Mouse (Mus musculus): ENCODE results near the gene Gm17651. TPM values are rescaled to one million over a fixed set of nuclear protein-coding genes. Genes with fewer than 3 reads are reported as not detected.

Gene Gm17651
- polyA plus RNA-seq, 1 experiment from 2014 or later: not detected

DNA sequence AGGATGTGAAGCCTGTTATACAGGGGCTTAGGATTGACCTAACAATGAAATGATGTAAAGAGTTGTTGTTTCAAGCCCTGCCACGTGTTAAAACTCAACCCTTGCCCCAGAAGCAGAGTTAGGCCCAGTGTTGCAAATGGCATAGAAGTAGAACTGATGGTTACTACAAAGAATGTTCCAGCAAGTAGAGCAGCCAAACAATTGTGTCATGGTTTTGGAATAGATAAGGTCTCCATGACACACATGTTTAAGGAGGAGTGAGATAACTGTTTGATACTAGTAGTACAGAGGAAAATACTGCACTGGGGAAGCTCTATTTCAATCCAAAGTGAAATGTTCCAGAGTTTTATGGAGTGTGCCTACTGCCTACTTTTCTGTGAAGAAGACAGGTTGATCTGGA is 26.0 kb downstream of the Gm17651 start:
- no peak overlapping the region for H3K9ac ChIP-seq
- H3K27me3 ChIP-seq: no peaks in the 10 kb centered on the region
- no peaks in the 10 kb centered on the region for H3K4me1 ChIP-seq
- no peak for ATAC-seq (ENCODE audit: low FRiP score)
- H3K4me3 ChIP-seq (replicated peaks): no peak overlapping the region
- H3K9me3 ChIP-seq: no peaks in the 10 kb centered on the region
- 54% methylated on average over 1 of the region's 1 CpGs for WGBS
- no peak overlapping the region for H3K27ac ChIP-seq
- H3K36me3 ChIP-seq (replicated peaks): no peaks in the 10 kb centered on the region
- no peak overlapping the region for H3K4me2 ChIP-seq

DNA sequence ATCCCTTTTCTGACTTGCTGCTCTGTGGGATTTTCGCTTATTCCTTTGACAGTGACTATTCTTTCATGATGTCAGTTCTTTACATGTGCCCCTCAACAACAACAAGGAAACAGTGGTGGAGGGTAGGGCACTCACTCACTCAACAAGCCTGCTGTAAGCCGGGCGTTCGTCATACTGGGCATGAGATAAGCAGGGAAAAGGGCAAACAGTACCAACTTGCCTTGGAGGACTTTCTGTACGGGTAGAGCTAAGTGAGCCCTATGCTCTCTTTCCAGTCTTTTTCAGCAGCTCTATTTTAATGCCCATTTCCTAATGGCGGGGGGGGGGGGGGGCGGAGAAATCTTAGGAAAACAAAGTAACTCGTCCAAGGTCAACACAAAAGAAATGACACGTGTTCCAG is 32.5 kb downstream of the Gm17651 start:
- Histone ChIP-seq H3K4me2 (no peak overlapping the region), H3K4me3 (replicated peaks) (no peak overlapping the region), H3K27me3 (no peaks in the 10 kb centered on the region), H3K4me1 (no peaks in the 10 kb centered on the region), H3K27ac (no peak overlapping the region), H3K9me3 (no peaks in the 10 kb centered on the region), H3K36me3 (replicated peaks) (no peaks in the 10 kb centered on the region), H3K9ac (no peak overlapping the region)
- WGBS: 84% methylated on average over 9 of the region's 9 CpGs
- no peak for ATAC-seq (ENCODE audit: low FRiP score)

DNA sequence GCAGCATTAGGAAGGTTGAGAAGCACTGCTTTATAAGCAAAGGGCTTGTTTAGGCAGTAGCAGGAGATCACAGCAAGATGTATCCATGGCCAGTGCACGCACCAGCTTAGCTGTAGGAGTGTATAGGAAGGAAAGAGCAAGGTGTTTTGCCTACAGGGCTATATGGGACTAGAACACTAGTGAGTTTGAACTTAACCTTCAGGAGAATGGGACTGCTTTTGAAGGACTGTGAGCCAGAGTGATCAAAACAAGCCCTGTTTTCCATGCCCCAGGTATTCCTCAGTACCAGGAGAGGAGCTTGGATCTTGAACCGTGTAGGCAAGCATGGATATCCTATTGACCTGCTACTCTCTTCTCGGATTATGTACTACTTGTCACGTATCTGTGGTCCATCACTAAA is 33.1 kb downstream of the Gm17651 start:
- no peak for ATAC-seq (ENCODE audit: low FRiP score)
- no peak overlapping the region for H3K9ac ChIP-seq
- no peaks in the 10 kb centered on the region for H3K9me3 ChIP-seq
- no peak overlapping the region for H3K4me2 ChIP-seq
- no peaks in the 10 kb centered on the region for H3K27me3 ChIP-seq
- H3K4me1 ChIP-seq: no peaks in the 10 kb centered on the region
- no peak overlapping the region for H3K4me3 ChIP-seq (replicated peaks)
- no peaks in the 10 kb centered on the region for H3K36me3 ChIP-seq (replicated peaks)
- WGBS: 82% methylated on average over 4 of the region's 4 CpGs
- no peak overlapping the region for H3K27ac ChIP-seq

DNA sequence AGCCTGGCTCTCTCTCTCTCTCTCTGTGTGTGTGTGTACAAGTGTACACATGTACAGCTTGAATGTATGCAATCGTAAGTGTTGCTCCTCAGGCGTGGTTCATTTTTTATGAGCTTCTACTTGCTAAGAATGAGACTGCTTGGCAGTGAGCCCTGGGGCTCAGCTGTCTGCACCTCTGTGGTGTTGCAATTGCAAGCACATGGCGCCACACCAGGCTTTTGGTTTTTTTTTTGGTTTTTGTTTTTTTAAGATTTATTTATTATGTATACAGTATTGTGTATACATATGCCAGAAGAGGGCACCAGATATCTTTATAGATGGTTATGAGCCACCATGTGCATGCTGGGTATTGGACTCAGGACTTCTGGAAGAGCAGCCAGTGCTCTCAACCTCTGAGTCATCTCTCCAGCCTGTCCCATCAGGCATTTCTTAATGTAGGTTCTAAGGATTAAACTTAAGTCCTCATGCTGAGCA is 40.2 kb downstream of the Gm17651 start:
- Histone ChIP-seq H3K36me3 (replicated peaks) (no peaks in the 10 kb centered on the region), H3K9me3 (no peaks in the 10 kb centered on the region), H3K9ac (no peak overlapping the region), H3K27ac (no peak overlapping the region), H3K4me2 (no peak overlapping the region), H3K27me3 (0 out of 2 replicates have a peak, but pooled peaks cover 3% of the 10 kb centered on the region), H3K4me1 (no peaks in the 10 kb centered on the region), H3K4me3 (replicated peaks) (no peak overlapping the region)
- ATAC-seq (ENCODE audit: low FRiP score): no peak
- WGBS: 81% methylated on average over 3 of the region's 3 CpGs

DNA sequence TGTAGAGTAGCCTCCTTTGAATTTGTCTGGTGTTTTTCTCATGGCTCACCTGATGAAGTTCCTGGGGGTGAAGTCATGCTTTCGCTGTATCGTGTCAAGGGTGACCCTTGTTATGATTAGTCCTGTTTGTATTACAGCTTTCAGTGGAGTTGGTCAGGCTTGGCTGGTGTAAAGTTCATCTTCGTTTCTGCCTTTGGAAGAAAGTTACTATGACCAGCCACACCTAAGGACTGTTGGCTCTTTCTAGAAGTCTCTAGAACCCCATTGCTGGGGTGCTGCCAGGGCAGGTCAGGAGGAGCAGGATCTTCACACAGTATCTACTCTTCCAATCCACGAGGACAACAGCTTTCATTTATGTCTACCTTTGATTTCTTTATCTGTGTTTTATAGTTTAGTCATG is 41.0 kb downstream of the Gm17651 start:
- no peak overlapping the region for H3K4me2 ChIP-seq
- no peaks in the 10 kb centered on the region for H3K36me3 ChIP-seq (replicated peaks)
- 85% methylated on average over 4 of the region's 4 CpGs for WGBS
- H3K27me3 ChIP-seq: 0 out of 2 replicates have a peak, but pooled peaks cover 3% of the 10 kb centered on the region
- no peak overlapping the region for H3K4me3 ChIP-seq (replicated peaks)
- H3K27ac ChIP-seq: no peak overlapping the region
- peaks cover 4% of the 10 kb centered on the region; the same call in 1 of the 2 replicates for H3K4me1 ChIP-seq
- H3K9me3 ChIP-seq: no peaks in the 10 kb centered on the region
- H3K9ac ChIP-seq: no peak overlapping the region
- no peak for ATAC-seq (ENCODE audit: low FRiP score)

DNA sequence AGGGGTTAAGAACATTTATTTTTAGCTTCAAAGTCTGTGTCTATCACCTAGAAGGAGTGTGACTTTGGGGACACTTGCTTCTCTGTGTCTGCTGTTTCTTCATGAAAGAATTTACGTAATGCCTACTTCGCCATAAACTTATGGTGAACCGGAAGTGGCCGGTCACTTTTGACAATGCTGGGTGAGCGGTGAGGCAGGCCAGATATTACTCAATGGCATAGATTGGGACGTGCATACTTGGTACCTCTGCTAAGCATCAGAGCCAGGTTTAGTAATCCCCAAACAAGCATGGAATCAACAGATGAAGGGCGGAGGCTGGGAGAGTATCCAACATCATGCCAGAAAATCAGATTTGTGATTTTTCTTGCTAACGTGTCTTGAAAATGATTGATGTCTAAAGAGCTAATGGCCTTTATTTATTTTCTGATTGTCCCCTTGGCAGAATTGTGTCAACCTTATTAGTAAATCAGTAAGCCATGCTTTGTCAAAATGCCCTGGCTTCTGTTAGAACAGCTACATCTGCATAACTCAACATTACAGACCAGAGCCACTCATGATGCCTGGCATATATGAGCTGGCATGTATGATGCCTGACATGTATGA is 43.1 kb downstream of the Gm17651 start:
- WGBS: 92% methylated on average over 8 of the region's 8 CpGs
- ATAC-seq (ENCODE audit: low FRiP score): no peak
- H3K27ac ChIP-seq: no peak overlapping the region

DNA sequence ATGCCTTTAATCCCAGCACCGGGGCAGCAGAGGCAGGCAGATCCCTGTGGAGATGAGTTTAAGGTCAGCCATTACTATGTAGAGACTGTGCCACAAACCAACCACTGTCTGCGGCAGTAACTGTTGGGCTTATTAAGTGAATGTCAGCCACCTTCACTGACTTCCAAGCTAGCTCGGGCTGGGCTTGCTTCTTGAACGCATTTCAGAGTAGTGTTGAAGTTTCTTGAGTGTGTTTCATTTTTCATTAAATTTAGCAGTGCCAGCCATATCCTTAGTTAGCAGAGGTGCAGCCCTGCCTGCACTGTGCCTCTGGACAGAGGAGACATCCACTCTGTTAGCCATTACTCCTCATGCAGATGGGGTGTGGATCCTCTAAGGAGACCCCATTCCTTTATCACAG is 43.7 kb downstream of the Gm17651 start:
- Histone ChIP-seq H3K4me1 (peaks cover 8% of the 10 kb centered on the region; the same call in 1 of the 2 replicates), H3K4me2 (no peak overlapping the region), H3K9ac (no peak overlapping the region), H3K27ac (no peak overlapping the region), H3K9me3 (no peaks in the 10 kb centered on the region), H3K36me3 (replicated peaks) (no peaks in the 10 kb centered on the region), H3K27me3 (0 out of 2 replicates have a peak, but pooled peaks cover 3% of the 10 kb centered on the region), H3K4me3 (replicated peaks) (no peak overlapping the region)
- ATAC-seq (ENCODE audit: low FRiP score): no peak
- WGBS: 87% methylated on average over 4 of the region's 4 CpGs

More for the DNA sequence above, 43.1 kb downstream of the Gm17651 start:
- H3K4me2 ChIP-seq: no peak overlapping the region
- H3K9me3 ChIP-seq: no peaks in the 10 kb centered on the region
- peaks cover 8% of the 10 kb centered on the region; the same call in 1 of the 2 replicates for H3K4me1 ChIP-seq
- H3K9ac ChIP-seq: no peak overlapping the region
- no peak overlapping the region for H3K4me3 ChIP-seq (replicated peaks)
- 0 out of 2 replicates have a peak, but pooled peaks cover 3% of the 10 kb centered on the region for H3K27me3 ChIP-seq
- no peaks in the 10 kb centered on the region for H3K36me3 ChIP-seq (replicated peaks)

DNA sequence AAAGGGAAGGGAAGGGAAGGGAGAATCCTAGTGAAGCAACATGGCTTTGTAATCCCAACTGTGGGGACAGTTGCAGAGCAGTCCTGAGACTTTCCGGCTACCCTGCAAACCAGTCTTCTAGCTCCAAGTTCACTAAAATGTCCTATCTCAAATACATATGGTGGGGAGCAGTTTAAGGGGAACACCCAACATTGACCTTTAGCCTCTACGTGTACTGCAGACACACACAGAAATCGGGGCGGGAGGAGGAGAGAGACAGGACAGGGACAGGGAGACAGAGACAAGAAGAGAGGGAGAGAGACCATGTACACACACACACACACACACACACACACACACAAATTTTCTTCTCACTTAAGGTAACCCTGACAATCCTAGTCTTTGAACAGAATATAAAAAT is 44.6 kb downstream of the Gm17651 start:
- Histone ChIP-seq H3K4me2 (no peak overlapping the region), H3K36me3 (replicated peaks) (no peaks in the 10 kb centered on the region), H3K9ac (no peak overlapping the region), H3K9me3 (no peaks in the 10 kb centered on the region), H3K4me3 (replicated peaks) (no peak overlapping the region), H3K4me1 (peaks cover 8% of the 10 kb centered on the region; the same call in 1 of the 2 replicates), H3K27ac (no peak overlapping the region), H3K27me3 (0 out of 2 replicates have a peak, but pooled peaks cover 3% of the 10 kb centered on the region)
- ATAC-seq (ENCODE audit: low FRiP score): no peak
- 81% methylated on average over 4 of the region's 4 CpGs for WGBS

DNA sequence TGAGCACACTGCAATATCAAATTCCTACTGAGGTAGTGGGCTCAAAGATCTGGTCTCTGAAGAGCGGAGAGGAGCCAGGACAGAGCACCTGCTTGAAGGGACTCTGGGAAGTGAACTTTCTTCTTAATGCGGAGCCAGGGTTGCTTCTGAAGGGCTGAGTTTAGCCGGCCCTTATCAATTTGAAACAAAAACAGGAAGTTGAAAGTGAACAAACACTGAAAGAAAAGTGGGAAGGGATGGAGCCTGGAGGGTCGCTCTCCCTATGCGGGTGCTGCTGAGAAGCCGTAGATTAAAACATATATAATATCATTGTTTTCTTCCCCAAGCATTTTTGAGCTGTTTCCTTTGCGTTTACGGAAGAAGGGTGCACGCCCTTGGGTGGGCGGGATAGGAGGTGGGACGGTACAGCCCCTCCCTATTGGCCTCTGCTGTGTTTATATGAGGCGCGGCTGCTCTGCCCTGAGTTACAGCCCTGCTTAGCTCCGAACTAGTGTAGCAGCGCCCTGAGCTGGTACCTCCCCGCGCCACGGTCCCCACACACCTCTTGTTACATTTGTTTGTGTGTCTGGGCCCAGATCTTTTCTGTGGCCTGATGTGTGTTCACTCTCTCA is 46.0 kb downstream of the Gm17651 start, which contains the start of gene Fmo5:
Gene Fmo5 (plus strand): TSS at position 414 of the 611 bp plus-strand sequence.
- H3K4me1 ChIP-seq: peaks cover 8% of the 10 kb centered on the region; the same call in 1 of the 2 replicates
- H3K4me3 ChIP-seq (replicated peaks): peak within 1 kb of the TSS; percentile 33
- 0 out of 2 replicates have a peak, but pooled peaks cover 3% of the 10 kb centered on the region for H3K27me3 ChIP-seq
- no peak for ATAC-seq (ENCODE audit: low FRiP score)
- no peaks in the 10 kb centered on the region for H3K36me3 ChIP-seq (replicated peaks)
- WGBS: 5% methylated on average over 18 of the region's 18 CpGs
- no peak within 1 kb of the TSS for H3K27ac ChIP-seq
- no peak within 1 kb of the TSS; the same call in 1 of the 2 replicates for H3K9ac ChIP-seq
- H3K9me3 ChIP-seq: no peaks in the 10 kb centered on the region
- H3K4me2 ChIP-seq: peak within 1 kb of the TSS; percentile 50

DNA sequence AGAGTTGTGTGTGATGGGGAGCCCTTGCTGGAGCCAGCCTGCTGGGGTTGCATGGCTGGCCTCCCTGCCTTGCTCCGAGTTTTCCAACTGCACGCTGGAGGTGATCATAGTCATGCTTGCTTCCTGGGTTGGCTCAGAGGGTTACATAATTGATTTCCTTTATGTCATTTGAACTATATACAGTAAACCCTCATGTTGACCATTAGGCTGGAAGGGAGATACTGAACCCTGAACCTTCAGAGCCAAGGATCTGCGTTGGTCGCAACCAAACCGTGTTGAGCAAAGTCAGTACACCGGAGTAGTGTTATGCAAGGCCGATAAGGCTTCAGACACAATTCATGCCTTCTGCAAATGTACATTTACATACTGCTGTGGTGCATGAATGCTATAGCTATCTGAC is 46.6 kb downstream of the Gm17651 start:
- no peaks in the 10 kb centered on the region for H3K9me3 ChIP-seq
- ATAC-seq (ENCODE audit: low FRiP score): no peak
- 90% methylated on average over 7 of the region's 7 CpGs for WGBS
- H3K4me1 ChIP-seq: peaks cover 8% of the 10 kb centered on the region; the same call in 1 of the 2 replicates
- H3K36me3 ChIP-seq (replicated peaks): no peaks in the 10 kb centered on the region
- no peak overlapping the region for H3K4me3 ChIP-seq (replicated peaks)
- H3K27ac ChIP-seq: no peak overlapping the region
- H3K4me2 ChIP-seq: peak overlapping the region; percentile 50; the same call in 1 of the 2 replicates
- no peak overlapping the region for H3K9ac ChIP-seq
- 0 out of 2 replicates have a peak, but pooled peaks cover 3% of the 10 kb centered on the region for H3K27me3 ChIP-seq

DNA sequence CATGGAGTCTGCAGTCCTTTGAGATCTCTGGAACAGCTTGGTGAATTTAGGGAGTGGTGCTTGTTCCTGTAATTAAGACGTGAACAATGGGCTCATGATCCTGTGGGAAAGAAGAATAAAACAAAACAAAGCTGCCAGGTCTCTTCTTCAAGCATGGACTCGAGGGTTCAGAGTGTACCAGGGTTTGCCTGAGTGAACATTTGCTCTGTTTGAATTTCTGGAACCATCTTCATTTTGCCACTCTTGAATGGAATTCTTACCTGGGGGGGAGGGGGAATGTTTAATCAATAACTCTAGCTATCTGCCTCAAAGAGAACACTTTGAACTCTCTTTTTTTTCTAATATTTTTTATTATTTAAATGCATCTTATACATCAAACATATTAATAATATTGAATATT is 49.9 kb downstream of the Gm17651 start:
- H3K36me3 ChIP-seq (replicated peaks): no peaks in the 10 kb centered on the region
- no peak overlapping the region for H3K4me2 ChIP-seq
- no peak overlapping the region for H3K27ac ChIP-seq
- H3K4me3 ChIP-seq (replicated peaks): no peak overlapping the region
- H3K27me3 ChIP-seq: no peaks in the 10 kb centered on the region
- ATAC-seq (ENCODE audit: low FRiP score): no peak
- WGBS: 27% methylated on average over 2 of the region's 2 CpGs
- no peaks in the 10 kb centered on the region for H3K9me3 ChIP-seq
- no peak overlapping the region for H3K9ac ChIP-seq
- peaks cover 8% of the 10 kb centered on the region; the same call in 1 of the 2 replicates for H3K4me1 ChIP-seq

Measured in forebrain, embryonic 12.5 days (tissue).